Mouse (Mus musculus) neural tube, embryonic 10.5 days (tissue): Measurements from ENCODE around the gene Chchd6.
A peak's percentile ranks its signal among the peaks of the same experiment; 100 is the strongest.

Source experiments
- DNase-seq: peaks from one replicate; pipeline ENCODE4 v3.0.0-alpha.2; 2017; ENCODE audit warnings: low spot score; ENCODE audit errors: extremely low spot score

Chchd6 gene

DNA sequence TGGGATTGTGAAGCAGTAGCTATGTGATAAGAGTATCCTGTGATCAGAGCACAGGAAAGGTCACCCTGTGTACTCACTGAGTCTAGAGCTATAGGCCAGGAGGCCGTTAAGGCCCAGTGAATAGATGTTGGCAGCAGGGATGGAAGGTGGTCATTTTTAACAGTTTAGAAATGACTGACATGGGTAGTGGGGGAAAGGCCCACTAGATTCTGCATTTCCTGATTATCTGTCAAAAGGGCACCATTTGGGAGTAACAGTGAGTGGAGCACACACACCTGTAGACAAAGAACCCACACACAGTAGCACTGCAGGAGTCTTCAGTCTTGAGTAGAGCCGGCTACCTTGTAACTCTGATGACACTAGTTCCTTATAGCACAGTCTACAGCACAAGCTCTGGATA is 141.0 kb downstream of the Chchd6 start:
- no peak for DNase-seq

DNA sequence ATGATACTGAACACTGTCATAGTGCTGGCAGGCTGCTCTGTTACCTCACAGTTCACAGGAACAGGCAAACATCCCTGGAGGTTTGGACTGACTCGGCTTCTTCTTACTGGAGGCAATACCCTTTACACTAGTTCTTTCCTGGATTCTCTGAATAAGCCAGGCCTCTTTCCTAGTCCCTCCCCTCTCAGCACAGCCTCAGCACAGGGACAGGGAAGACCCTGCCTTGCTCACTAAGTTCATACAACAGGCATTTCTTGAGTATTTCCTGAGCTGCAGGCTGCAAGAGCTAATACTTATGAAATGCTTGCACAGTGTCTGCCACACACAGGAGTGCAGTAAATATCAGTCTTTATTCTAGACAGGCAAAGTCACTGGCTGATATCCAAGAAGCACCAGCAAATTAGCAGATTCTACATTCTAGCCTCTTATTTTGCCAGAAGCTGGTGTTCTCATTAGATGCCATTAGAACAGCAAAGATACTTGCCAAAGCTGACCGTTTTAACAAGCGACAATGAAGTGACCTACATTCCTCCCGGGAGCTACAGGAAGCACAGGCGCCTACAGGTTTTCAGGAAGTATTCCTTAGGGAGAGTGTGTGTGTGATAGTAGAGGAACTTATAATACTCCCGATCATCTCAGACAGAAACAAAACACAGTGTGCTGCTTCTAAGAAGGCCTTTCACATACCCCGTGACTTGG is 142.3 kb downstream of the Chchd6 start:
- no peak for DNase-seq

DNA sequence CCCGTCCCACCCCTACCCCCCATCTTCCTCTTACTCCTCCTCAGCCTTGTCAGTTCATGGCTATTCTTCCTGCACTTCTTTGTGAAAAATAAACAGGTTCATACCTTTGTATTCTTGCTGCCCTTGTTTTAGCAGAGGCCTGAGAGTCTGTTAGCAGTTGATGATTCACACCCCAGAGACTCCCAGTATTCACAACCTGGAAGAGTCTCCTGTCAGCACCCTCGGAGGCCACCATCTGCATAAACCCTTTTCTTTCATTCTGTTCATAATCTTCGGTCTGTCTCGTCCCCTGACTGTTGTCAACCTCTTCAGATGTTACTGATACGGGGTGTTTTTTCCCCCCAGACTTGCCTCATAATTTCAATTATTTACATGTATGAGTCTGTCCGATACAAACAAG is 143.1 kb downstream of the Chchd6 start:
- DNase-seq, result no peak

DNA sequence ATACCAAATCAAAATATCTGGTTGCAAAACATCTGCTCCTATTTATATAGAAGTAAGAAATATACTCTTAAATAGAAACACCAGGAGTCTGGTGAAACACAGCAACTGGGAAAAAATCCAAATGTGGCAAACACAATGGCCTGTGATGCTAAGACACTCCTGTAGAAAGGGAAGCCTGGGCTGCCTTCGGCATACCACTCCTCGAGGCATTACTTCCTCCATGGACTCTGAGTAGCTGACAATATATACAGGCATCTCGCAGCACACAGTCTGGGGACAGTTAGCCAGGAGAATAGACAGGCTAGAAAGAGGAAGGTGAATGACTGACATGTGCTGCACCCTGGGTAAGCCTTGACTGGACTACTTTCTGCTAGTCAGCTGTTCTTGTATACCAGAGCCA is 146.7 kb downstream of the Chchd6 start:
- DNase-seq, result no peak

DNA sequence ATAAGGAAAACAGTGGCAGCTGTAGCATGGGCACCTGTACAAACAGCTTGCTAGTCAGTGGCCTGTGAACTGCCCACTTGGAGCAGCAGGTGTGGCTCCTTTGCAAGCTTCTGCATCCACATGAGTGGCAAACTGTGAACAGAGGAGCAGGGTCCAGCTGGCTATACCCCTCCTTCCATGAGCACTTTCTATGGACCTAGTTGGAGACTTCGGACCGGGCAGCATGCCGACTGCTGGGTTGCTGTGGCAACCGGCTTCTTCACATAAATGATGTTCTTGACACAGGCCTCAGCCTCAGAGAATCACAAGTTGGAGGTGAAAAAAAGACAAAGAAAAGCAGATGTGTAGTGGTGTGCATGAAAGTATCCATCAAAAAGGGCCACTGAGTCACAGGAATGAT is 154.8 kb downstream of the Chchd6 start:
- DNase-seq, result peak; percentile 20

DNA sequence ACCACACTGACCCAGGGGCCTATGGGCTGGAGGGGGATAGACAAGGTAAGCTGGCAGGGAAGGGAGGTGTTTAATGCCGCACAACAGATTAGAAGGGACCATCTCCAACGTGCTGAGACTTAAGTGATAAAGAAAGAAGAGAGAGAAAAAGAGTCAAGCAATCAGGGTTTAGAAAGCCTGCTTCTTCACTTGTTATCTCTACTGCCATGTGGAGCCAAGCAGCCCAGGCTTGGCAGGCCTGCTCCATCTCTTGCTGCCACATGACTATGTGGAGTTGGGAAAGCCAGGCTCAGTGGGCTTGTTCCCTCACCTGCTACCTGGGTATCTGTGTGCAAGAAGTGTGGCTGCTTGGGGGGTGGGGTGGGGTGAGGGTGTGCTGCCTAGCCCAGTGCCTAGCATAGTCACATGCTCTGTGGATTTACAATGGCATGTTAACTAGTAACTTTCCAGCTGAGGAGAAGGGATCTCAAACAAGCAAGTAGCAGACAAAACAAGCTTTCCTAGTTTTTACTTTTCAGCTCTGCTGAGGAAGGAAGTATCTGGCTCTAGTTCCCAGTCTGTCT is 163.5 kb downstream of the Chchd6 start:
- no peak for DNase-seq

DNA sequence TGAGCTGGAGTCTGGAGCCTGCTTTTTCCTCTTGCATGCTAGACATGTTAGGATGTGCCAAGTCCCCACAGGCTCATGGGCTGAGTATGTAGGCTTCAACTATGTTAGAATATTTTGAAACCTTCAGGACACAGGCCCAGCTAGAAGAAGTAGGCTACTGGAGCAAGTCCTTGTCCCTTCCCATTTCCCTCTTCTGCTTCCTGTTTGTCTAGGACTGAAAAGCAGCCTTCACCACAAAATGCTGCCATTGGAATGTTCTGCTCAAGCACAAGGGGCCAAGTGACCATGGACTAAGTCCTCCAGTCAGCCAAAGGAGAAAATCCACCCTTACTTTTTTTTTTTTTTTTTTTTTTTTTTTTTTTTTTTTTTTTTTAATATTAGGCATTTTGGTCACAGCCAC is 164.7 kb downstream of the Chchd6 start:
- no peak for DNase-seq

DNA sequence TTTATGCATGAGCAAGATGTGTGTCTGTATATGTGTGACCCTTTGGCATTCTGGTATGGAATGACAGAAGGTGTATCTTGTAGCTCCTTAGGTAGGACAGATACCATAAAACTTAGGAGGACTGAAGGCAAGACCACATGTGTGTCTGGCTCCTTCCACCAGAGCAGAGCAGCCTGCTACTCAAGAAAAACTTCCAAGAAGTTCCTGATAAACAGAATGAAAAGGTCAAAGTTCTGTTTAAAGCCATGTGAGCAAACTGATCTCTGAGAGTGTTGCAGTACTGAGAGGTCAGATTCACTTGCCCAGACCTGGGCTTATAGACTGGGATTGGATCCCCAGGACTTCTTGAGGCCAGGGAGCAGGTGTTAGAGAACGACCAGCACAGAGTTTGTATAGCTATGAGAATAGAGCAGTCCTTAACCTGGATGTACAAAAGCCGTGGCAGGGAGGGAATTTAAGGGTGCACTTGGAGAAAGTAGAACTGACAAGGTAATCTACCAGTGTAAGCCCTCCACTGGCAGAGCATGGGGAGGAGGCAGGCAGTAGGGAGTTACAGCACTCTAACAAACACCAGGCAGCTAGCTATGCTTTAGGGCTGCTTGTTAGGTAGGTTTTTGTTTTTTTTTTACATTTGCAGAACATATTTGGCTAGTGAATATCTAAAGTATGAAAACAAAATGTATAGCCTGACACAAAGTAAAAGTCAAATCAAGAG is 166.6 kb downstream of the Chchd6 start:
- no peak for DNase-seq

DNA sequence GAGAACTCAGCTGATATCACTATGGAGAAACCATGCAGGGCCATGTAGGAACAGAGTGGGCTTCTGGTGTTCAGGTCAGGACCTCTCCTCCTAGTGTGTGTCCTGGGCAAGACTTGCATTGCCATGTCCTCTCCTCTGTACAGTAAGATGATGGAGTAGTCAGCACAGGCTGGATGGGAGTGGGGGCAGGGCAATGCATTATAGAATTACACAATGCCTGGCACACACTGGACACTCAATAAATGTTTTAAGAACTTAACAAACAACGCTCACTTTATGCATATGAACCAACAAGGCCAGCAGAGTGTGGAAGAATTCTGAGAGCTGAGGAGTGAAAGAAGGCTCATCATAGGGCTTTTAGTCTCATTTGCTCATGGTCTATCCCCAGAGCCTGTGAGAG is 171.0 kb downstream of the Chchd6 start:
- no peak for DNase-seq

DNA sequence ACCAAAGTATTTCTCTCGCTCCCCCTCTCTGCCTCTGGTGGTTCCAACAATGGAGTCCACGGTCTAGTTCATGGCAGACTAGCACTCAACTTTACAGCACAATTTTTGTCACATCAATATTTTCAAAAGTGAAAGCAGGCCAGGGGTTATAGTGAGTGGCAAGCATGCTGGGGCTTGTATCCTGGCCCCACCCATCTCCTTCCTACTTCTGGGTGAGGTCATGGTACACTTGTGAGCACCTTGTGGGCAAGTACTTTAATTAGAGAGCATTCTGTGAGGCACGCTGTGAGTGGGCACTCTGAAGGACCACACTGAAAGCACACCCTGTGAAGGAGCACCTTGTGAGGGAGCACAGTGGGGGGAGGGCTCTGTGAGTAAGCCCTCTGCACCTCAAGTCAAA is 172.8 kb downstream of the Chchd6 start:
- DNase-seq, result no peak

DNA sequence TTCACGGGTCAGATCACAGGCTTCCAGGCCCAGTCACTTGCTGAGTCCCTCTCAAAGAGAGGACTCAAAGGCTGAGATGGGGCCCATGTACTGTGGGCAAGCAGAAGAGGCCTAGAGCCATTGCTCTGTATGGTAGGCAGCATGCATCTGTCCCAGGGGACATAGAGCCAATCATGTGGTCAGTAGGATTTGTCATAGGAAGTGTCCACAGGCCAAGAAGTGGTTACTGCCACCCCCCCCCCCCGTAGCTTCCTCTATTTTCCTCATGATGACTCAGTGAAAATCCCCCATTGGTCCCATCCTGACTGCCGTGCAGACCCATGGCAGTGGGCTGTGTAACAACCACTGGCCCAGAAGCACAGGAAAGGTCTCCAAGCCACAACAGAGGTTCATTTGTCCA is 173.5 kb downstream of the Chchd6 start:
- DNase-seq, result no peak

DNA sequence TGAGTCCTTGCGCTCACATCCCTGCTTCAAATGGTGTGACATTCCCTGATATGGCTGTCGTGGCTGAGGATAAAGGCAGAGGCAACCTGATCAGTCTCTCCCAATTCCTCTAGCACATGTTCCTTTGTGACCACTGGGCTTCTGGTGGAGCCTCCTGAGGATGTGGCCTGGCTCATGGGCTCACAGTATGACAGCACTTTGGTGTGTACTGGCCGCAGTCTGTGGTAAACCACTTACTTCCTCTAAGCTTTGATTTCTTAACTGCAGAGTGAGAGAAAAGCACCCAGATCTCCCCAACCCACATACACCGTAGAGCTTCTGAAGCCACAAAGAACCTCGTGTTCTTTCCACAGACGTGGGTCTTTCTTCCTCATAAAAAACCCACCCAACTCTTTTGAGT is 173.9 kb downstream of the Chchd6 start:
- DNase-seq, result no peak

DNA sequence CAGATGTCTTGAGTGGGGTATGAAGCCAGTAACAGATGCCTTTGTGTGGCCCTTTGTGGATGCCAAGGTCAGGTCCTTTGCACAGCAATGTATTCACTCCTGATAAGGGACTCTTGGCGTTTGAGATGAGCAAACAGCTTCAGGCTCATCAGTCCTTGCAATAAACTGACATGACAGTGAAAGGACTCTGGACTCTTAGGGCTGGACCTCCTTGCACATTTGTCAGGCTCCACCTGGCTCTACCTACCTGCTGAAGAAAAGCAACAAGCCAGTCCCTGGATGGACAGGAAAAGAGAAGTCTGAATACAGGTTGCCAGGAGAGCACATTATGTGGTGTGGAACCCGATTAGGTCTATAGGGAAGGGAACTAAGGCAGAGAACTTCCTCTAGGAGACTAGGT is 174.7 kb downstream of the Chchd6 start:
- no peak for DNase-seq

DNA sequence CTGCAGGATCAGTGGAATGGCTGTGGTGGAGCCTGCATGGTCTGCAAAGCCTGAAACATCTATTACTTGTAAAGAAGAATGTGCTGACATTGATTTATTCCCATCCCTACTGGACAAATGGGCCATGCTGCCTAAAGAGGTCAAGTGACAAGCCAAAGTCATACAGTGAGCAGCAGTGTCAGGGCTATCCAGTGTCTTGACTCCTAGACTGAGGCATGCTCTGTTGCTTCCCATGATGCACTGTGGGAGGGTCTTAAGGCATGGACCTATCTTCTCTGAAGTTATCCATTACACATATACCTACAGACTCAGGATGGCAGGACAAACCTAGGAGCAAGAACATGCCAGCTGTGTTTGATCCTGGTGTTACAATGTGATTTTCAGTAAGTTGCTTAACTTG is 175.3 kb downstream of the Chchd6 start:
- no peak for DNase-seq

DNA sequence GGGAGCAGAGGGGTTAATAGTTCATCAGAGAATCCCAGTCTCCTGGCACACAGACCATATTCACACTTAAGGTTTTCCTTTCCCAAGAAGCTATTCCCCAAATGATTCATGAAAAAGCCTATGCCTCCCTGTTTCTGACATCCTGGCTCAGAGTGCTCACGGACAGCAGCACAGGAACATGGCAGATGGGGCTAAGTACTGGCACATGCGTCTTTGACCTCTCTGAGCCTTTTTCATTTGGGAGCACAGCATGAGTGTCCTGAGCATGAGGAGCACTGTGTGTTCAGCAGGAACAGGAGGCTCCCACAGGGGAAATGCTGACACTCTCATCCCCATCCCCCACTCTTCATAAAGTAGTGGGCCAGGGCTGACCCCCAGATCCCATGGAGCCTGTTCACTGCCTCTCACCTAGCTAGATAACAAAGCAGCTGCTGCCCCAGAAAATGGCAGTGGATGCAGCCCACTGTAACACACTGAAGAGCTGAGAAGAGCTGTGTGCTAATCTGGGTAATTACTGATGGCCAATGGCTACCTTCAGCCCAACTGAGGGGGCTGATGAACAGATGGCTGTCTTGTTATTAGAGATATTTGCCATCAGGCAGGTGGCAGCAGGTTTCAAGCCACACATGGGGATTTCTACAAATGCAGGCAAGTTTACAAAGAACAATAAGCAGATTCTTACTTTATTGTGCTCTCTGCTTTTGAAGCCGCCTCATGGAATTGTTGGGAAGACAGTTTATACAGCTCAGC is 176.2 kb downstream of the Chchd6 start:
- no peak for DNase-seq

DNA sequence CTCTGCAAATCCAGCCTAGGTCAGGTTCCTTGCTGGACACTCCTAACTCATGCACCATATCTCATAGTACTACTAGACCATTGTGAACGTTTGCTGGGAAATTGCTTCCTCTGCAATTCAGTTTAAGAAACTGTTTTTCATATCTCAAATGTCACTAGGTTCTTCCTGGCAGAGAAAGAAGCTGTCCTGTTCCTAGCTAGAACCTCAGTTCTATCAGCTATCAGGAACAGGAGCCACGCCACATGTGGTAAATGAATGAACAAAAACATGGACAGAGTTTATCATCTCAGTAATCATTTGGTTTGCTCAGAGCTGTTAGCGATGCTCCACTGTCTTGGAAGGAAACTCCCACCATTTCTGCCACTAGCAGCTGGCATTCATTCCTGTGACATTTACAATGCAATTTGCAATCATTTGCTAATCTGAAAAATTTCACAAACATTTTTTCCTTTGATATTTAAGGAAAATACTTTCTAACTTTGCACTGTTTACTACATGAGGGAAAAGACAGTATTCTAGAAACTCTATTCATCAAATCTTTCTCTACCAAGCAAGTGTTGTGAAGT is 179.3 kb downstream of the Chchd6 start:
- DNase-seq, result no peak

DNA sequence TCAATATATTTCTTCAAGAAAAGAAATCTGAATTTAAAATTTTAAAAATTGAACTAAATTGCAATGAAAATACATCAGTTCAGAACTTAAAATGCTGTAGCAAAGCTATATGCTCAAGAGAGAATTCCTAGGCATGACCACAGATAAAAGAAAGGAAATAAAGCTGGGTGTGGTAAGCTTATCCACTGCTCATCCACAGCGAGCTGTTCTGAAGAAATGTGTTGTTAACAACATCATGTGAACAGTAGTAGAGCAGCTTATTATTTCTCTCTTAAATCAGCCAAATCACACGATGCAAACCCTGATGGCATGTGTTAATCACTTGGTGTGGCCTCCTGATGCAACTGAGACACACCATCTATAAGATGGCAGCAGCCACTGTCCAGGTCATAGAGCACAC is 180.4 kb downstream of the Chchd6 start:
- DNase-seq, result no peak

DNA sequence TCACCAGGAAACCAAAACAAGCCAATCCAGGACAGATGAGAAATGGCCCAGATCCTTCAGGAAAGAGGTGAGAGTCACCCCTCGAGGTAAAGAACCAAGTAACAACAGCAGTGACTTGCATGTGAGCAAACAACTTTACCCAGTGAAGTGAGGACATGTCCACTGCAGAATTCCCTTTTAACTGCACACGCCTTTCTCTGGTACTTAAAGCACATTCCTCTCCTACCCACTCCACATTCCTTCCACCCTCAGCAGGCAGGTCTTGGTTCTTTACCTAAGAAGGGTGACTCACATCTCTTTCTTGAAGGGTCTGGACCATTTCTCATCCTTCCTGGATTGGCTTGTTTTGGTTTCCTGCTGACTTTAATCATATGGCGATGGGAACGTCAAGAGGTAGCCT is 181.3 kb downstream of the Chchd6 start:
- no peak for DNase-seq

DNA sequence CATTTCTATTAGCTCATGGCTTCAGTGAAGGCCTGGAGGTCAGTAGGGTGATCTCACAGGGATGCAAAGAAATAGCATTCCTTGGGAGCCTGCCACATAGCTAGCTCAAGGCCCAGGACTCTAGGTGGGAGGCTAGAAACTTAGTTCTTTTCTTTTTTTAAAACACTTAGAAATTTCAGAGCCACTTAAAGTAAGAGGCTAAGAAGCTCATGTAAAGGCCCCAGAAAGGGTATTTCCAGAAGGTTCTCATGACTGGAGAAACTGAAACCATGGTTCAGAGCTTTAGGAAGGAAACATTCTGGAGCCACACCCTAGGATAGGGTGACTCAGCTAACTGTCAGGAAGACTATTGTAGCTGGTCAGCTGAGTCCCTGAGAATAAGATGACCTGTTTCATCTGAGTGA is 182.0 kb downstream of the Chchd6 start:
- no peak for DNase-seq

DNA sequence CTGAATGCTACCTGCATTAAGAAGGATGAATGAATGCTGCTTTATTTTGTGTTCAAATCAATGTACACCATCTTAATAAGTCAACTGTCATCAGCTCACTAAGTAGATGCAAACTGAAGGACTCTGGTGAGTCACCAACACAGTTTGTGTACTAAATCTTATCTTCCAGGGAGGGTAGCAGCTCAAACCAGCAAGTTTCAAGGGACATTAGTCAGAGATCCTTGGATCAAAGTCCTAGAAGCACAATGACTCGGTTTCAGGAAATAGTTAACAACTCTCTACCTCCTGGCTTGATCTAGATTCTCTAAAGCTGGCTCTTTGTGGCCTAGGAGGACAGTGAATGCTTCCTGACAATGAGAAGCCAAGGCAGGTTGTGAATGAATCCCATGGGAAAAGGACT is 182.9 kb downstream of the Chchd6 start:
- no peak for DNase-seq

DNA sequence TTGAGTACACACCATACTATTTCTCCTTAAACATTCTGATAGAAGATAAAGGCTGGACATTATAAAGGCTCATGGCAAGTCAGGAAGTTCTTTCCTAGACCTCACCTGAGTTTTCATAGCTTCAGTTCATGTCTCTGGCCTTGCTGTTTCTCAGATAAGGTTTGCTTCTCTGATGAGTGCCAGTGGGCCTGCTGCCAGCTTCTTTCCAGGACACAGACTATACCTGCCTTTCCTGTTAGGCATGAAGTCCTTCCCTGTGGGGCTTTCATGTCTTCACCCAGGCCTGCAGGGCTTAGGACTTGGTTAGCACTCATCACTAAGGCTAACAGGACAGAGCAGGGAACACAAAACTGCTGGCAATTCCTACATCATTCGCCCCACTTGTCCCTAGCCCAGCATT is 186.4 kb downstream of the Chchd6 start:
- no peak for DNase-seq

DNA sequence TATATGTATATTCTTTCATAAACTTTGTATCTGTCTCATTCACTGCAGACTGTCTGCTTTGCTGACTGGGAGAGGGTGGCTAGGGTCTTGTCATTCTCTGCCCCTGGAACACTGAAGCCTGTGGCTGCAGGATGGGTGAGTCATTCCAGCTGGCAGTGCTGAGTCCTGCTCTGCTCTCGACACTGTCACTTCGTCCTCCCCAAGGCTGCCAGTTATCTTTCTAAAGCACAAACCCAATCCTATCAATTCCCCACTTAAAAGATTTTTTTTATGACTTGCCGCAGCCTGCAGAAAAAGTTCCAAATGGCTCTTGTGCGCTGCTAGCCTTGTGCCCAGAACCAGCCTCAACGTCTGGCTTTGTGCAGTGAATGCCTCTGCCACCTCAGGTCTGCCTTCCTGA is 187.2 kb downstream of the Chchd6 start:
- no peak for DNase-seq
